ENCODE assay signal across 8 mouse cellular contexts in the genomic region with DNA sequence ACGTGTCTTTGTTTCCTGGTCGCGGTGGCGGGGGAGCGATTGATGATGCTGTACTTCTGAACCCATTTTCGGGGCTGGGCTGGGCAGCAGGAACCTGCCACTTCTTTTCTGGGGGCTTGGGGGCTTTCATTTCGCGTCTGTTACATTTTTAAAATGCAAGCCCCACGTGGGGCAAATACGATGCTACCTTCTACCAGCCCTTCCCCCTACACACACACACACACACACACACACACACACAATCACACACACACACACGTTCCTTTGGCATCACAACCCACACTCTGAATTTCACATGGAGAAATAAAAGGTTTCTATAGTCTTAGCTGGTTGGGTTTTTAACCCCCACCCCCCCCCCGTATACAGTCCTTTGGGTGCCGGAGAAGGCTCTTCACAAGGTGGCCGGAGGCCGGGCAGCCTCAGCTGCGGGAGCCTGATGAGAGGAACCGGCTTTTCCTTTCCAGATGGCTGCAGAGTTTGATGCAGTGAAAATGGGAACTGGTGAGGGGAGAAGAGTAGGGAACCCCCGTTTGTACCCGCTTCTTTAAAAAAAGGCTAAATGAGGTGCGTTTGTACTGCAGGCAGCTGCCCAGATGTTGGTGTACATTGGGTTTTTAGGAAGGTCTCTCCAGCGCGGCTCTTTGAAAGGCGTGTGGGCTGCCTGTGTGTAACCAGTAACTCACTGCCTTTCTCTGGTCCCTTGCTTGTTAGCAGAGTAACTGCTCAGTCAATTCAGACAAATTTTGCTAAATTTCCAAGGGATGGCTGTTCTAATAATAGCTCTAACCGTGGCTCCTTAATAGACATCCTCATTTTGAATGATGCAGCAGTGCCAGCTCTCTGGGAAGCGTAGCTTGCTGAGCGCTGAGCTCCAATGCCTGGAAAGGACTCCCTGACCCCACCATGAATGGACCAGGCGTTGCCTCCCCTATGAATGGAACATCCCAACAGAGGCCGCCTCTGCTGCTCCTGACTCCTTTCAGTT.
A peak's percentile ranks its signal among the peaks of the same experiment; 100 is the strongest.
DNase-seq lines count a peak whose midpoint lies in the region; ATAC-seq and TF ChIP-seq lines count a peak whose summit lies in the region.

No protein-coding gene starts in this region.

- H3K27ac ChIP-seq in kidney, postnatal 0 days: peak overlapping the region; percentile 57; the same call in 1 of the 2 replicates
- peak overlapping the region; percentile 84 for H3K27ac ChIP-seq in intestine, embryonic 14.5 days (ENCODE audit: low read depth)
- H3K27ac ChIP-seq in liver, embryonic 14.5 days: no peak overlapping the region

- no peaks in the 10 kb centered on the region for H3K36me3 ChIP-seq in kidney, postnatal 0 days (ENCODE audit: insufficient read depth, low read length)
- no peaks in the 10 kb centered on the region for H3K36me3 ChIP-seq in intestine, embryonic 14.5 days (ENCODE audit: control insufficient read depth, insufficient read depth, low read length)
- H3K36me3 ChIP-seq in liver, embryonic 14.5 days (replicated peaks; ENCODE audit: control insufficient read depth, insufficient read depth, low read depth): no peaks in the 10 kb centered on the region

- TF ChIP-seq CTCF in kidney, postnatal 0 days (IDR thresholded peaks at IDR 0.05; ENCODE audit: low read depth): no peak
- no peak for TF ChIP-seq CTCF in liver, embryonic 14.5 days (IDR thresholded peaks at IDR 0.05; ENCODE audit: low read depth)

- no peaks in the 10 kb centered on the region for H3K9me3 ChIP-seq in kidney, postnatal 0 days (replicated peaks; ENCODE audit: low read length)
- H3K9me3 ChIP-seq in intestine, embryonic 14.5 days (ENCODE audit: control insufficient read depth, low read length): no peaks in the 10 kb centered on the region
- no peaks in the 10 kb centered on the region for H3K9me3 ChIP-seq in liver, embryonic 14.5 days (ENCODE audit: control insufficient read depth, low read length)

- H3K4me2 ChIP-seq in kidney, postnatal 0 days (ENCODE audit: low read length): peak overlapping the region; percentile 94
- peak overlapping the region; percentile 77 for H3K4me2 ChIP-seq in intestine, embryonic 14.5 days (ENCODE audit: low read length)
- H3K4me2 ChIP-seq in liver, embryonic 14.5 days (ENCODE audit: low read depth): peak overlapping the region; percentile 51

- H3K9ac ChIP-seq in kidney, postnatal 0 days (ENCODE audit: low read depth, low read length): peak overlapping the region; percentile 78
- peak overlapping the region; percentile 85 for H3K9ac ChIP-seq in intestine, embryonic 14.5 days (ENCODE audit: low read length)
- H3K9ac ChIP-seq in liver, embryonic 14.5 days (replicated peaks): no peak overlapping the region

- 2% methylated on average over 28 of the region's 28 CpGs for WGBS in kidney, postnatal 0 days
- WGBS in intestine, embryonic 14.5 days: 3% methylated on average over 28 of the region's 28 CpGs
- WGBS in liver, embryonic 14.5 days (ENCODE audit: insufficient replicate concordance): 3% methylated on average over 28 of the region's 28 CpGs

- DNase-seq in kidney, postnatal 0 days (ENCODE audit: low spot score): peak; percentile 76
- DNase-seq in kidney, postnatal 36 days: no peak
- DNase-seq in cerebellum, adult 9-10 months: peak; percentile 65
- DNase-seq in intestine, embryonic 14.5 days (ENCODE audit: low spot score): peak; percentile 71
- DNase-seq in liver, embryonic 14.5 days (ENCODE audit: low read depth in 3 of 3, low spot score in 3 of 3): no peak
- peak; percentile 20 for DNase-seq in retina, postnatal 7 days (ENCODE audit: low read depth, low spot score)
- no peak for DNase-seq in spleen, adult 12 weeks (ENCODE audit: low spot score)

- no peak for ATAC-seq in kidney, postnatal 0 days (replicated peaks; ENCODE audit: low FRiP score, low read depth)
- peak; percentile 60 for ATAC-seq in frontal cortex, adult (ENCODE audit: low TSS enrichment)
- ATAC-seq in intestine, embryonic 14.5 days (replicated peaks; ENCODE audit: low FRiP score, low TSS enrichment, low read depth): peak; percentile 26; the same call in 1 of the 2 replicates
- no peak for ATAC-seq in liver, embryonic 14.5 days (ENCODE audit: insufficient read depth)

- no peak for TF ChIP-seq EP300 in liver, embryonic 14.5 days (IDR thresholded peaks at IDR 0.05; ENCODE audit: low read depth)

- H3K4me1 ChIP-seq in kidney, postnatal 0 days (replicated peaks; ENCODE audit: insufficient read depth, low read length): peaks cover 7% of the 10 kb centered on the region; the same call in 1 of the 2 replicates
- peaks cover 11% of the 10 kb centered on the region; the same call in 1 of the 2 replicates for H3K4me1 ChIP-seq in intestine, embryonic 14.5 days (replicated peaks; ENCODE audit: control insufficient read depth, insufficient read depth, low read length)
- H3K4me1 ChIP-seq in liver, embryonic 14.5 days (replicated peaks; ENCODE audit: control insufficient read depth in 2 of 2, insufficient read depth in 2 of 2, low read length in 1 of 2): no peaks in the 10 kb centered on the region

- H3K27me3 ChIP-seq in kidney, postnatal 0 days (ENCODE audit: insufficient read depth, low read length): no peaks in the 10 kb centered on the region
- no peaks in the 10 kb centered on the region for H3K27me3 ChIP-seq in intestine, embryonic 14.5 days (replicated peaks; ENCODE audit: control insufficient read depth, insufficient read depth, low read length)
- H3K27me3 ChIP-seq in liver, embryonic 14.5 days (ENCODE audit: control insufficient read depth, insufficient read depth, low read length): peaks cover 39% of the 10 kb centered on the region

- H3K4me3 ChIP-seq in kidney, postnatal 0 days (replicated peaks; ENCODE audit: low read depth, low read length): peak overlapping the region; percentile 77
- peak overlapping the region; percentile 64 for H3K4me3 ChIP-seq in intestine, embryonic 14.5 days (ENCODE audit: low read depth, low read length)
- peak overlapping the region; percentile 30 to 40 for H3K4me3 ChIP-seq in liver, embryonic 14.5 days (ENCODE audit: insufficient read depth in 1 of 2, low read depth in 2 of 2, low read length in 2 of 2)

Comparison
In these comparisons a context has a peak if more than half of its experiments do, and no peak if none do; other contexts are left out.
1. DNase-seq: peak in kidney, postnatal 0 days (single experiment), cerebellum, adult 9-10 months (single experiment), intestine, embryonic 14.5 days (single experiment) and retina, postnatal 7 days (single experiment); none in kidney, postnatal 36 days (0 of 2), liver, embryonic 14.5 days (0 of 3) and spleen, adult 12 weeks (single experiment).
2. ATAC-seq: peak in frontal cortex, adult (single experiment) and intestine, embryonic 14.5 days (single experiment); none in kidney, postnatal 0 days (single experiment) and liver, embryonic 14.5 days (single experiment).
3. Peak in every context shown above with its lines, with median percentiles within 50 percentile points of each other: H3K4me2 ChIP-seq and H3K4me3 ChIP-seq.